Mouse (Mus musculus) layer of hippocampus, adult 18-20 months (tissue): ENCODE measurements around the gene Mcts1. TPM values are rescaled to one million over a fixed set of nuclear protein-coding genes. Genes with fewer than 3 reads are reported as not detected.
A peak's percentile ranks its signal among the peaks of the same experiment; 100 is the strongest.

Experiments used
- DNase-seq, 2 experiments: peaks; one replicate each; pipeline ENCODE4 v3.0.0; 2022; ENCODE audit warnings: low spot score in 2 of 2
- long read RNA-seq: library from polyadenylated mRNA; stranded (forward); transcript quantifications from one replicate; pipeline ENCODE4 v2.0.0, GENCODE M21; 2021
- total RNA-seq, 2 experiments: library from RNA; stranded (reverse); gene quantifications; 2 replicates each; pipeline ENCODE4 v1.2.3; 2021

Gene Mcts1
- total RNA-seq, result 10 to 100 TPM; 76.1 to 83.8 TPM
- long read RNA-seq, transcript Mcts1-201 (6 exons, 783 nt), result major isoform, 9 of 32 reads
- long read RNA-seq, partial matches to known transcripts, result 15 of 32 reads
- long read RNA-seq, other reads (novel, unspliced or antisense), result 7 of 32 reads

DNA sequence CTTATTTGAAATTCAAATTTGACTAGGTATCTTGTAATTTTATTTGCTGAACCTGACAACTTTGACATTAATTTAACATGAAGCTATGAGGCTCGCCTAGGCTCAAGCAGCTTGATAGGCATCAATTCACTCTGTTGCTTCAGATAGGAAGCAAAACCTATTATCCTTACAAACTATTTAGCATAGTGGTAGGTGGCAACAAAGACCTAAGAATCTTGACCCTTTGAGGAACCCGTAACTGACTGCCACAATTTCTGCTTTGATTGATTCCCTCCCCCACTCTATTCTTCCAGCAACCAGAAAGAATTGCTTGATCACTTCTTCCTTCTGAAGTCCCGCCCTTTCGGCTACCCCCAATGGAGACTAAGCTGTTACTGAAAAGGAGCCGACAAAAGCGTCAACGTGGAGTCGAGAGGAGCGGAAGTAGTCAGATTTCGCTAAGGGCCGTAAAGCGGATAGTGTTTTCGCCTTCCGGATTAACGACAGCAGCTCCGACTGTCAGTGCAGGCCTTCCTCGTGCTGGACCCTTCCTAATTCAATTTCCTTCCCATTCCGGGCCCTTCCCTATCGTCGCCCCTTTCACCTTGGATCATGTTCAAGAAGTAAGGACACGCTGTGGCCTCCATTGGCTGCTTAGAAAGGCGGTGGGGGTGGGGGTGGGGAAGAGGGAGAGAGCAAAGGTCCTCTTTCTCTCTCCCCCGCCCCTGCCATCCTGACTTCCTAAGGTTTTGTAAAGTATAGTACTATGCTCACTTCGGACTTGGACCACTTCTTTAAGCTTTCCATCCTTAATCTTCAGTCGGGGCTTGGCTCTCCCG lies at the start of gene Mcts1:
TSS of gene Mcts1 (plus strand) at position 402 of the 818 bp plus-strand sequence.
- peak; percentile 77 to 86 for DNase-seq

DNA sequence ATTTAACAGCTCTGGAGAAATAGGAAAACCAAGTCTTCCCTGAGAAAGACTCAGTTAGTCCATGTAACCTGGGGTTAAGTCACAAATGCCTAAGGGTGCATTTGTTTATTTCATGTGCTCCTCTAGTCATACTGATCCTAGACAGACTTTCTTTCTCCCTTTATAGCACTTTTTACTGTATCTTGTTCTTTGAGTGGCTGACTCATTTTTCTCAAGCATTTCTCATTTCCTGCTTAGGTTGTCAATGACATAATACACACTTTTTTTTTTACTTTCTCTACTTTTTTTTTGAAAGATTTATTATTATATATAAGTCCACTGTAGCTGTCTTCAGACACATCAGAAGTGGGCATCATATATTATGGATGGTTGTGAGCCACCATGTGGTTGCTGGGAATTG lies 47.1 kb upstream of the Mcts1 start:
- DNase-seq, result no peak

DNA sequence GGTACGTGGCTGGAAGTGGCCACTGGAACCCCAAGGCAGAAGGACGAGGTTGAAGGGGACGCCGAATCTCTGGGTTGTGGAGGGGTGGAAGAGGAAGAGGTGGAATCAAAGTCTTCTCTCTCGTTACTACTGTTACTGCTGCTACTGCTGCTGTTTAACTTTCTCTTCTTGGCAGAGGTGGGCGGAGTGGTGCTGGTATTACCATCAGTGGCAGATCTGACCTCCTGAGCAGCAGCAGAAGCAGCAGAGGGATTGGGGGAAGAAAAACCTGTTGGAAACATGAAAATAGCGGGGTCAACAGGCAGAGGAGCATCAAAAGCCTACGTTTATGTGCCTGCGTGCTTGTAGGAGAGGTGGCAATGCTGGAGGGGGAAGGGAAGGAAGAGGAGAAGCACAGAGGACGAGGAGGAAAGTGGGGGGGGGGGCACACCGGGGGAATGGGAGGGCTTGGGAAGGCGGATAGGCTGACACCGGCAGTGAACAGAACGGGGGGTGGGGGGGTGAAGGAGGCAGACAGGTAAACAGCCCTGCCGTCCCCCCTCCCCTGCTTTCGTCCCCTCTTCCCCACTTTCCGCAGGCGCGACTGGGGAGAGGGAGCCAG lies 36.3 kb upstream of the Mcts1 start:
- DNase-seq, result peak in 1 of 2 experiments; percentile 22

DNA sequence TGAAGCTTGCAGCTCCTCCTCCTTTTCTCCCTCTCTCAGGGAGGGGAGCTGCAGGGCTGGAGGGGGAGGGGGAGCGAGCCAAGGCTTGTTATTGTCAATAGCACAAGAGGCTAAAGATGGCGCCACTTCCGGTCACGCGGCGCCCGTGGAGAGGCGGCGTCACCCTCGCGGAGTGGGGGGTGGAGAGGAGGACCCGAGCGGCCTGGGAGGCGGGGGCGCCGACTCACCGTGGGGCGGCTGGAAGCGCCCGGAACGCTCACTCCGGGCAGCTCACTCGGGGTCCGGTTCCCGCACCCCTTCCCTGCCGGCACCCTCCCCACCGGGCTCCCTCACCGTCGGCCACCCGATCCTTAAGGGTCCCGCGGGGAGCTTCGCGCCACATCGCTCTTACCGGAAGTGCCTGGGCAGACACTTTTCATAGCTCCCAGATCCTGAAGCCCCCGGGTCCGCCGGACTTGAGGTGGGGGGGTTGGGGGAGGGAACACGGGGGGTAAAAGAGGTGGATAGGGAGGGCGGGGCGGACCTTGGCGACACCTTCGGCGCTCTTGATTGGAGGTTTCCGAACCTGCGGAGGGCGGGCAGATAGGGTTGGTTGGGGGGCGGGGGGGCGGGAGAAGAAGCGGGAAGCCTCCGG lies 35.7 kb upstream of the Mcts1 start:
- DNase-seq, result peak; percentile 89 to 92

DNA sequence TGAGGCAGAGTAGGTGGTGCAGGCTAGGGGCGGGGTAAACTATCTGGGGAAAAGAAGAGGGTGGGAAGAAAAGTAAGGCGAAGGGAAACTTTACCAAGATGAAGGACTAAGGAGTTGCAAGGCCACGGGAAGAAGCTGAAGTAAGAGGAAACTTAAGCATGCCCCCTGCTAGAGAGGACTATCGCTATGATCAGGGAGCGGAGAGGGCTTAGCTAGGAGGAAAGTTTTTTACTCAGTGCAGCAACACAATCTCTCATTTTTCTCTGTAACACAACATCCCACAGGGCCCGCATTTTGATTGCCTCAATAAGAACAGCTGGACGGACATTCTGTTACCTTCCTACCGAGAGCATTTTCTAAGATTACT lies 35.2 kb upstream of the Mcts1 start:
- DNase-seq, result no peak

DNA sequence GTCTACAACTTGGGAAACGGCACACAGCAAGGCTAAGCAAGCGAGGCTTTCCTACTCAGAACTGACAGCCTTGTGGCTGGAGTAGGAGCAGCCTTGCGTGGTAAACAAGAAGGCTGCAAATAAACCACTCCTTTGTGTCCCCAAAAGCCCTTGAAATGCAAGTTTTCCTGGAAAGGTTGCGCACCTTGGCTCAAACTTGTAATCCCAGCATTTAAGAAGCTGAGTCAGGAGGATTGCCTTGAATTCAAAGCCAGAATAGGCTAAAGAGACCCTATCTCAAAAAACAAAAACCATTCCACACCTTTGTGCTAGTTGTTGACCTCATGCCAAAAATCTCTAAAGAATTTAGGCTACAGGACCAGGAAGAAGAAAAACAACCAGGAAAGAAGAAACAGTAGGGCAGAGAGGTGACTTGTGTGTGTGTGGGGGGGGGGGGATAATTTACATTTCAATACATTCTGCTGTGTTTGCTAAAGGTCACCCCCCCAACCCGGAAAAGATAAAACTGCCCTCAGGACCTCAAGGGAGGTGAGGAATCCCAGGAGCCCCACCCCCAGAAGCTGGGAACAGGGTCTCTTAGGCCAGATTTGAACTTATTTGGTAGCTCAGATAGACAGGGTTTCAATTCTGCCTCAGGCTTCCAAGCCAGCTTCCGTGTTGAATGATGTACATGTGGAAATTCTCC lies 33.7 kb upstream of the Mcts1 start:
- no peak for DNase-seq

DNA sequence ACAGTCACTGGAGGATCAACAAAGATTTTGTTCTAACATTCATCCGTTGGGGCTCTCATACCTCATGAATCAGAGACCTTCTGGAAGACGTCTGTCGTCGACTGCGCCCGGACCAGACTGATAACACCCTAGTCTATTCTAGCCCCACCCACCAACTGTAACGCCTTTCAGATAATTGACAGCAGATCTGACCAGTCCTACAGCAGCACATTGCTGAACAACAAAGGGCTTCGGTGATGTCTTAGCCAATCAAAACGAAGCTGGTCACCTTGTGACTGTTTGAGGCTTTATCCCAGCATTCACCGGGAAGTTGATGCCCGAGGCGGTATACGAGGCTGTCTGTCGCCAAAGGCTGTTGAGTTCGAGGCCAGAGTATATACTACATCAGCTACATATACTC lies 24.3 kb upstream of the Mcts1 start, which contains the start of gene Cul4b:
TSS of gene Cul4b (minus strand) at position 119 of the 400 bp plus-strand sequence.
- DNase-seq, result no peak

DNA sequence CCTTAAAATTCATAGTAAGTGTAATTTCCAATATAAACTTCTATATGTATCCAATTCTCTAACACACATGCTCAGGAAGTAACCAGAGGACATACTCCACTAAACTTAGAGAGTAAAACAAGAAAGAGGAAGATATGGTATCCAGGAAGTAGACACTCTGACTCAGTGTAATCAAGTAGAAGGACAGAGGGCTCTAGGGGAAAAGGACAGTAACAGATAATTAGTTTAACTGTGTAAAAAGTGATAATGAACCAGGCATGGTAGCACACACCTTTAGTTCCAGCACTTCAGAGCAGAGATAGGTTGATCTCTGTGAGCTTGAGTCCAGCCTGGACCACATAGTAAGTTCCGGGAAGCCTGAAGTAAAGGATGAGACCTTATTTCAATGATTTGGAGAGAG lies 19.2 kb upstream of the Mcts1 start:
- no peak for DNase-seq

DNA sequence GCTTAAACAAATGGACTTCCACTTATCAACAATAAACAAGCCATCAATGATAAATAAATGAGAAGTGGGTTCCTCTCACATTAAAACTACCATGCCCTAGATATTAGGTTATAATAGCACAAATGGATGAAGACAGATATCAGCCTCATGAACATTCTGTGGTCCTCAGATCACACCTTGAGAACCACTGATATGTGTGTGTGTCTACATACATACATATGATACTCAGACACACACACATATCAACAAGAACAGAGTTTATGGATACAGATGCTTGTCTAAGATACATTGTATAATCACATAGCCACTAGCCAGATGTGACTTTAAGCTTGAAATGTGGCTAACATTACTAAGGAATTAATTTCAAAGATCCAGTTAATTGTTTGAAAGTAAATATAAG lies 17.1 kb upstream of the Mcts1 start:
- no peak for DNase-seq

DNA sequence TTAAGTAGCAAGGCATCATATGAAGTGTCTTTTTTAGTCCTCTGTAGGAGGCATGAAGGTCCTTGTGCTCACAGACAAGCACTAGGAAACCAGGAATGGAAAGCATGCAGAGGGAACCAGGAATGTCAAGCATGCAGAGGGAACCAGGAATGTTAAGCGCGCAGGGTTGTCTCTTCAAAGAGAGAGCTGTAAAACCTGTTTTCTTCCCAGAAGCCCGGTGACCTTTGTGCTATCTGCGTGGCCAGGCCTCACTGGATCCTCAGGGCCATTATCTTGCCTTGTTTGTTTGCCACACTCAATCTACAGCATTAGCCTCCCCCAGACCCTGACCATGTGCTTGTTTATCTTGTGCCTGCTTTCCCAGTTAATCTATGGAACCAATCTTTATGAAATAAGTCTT lies 10.6 kb upstream of the Mcts1 start:
- no peak for DNase-seq

DNA sequence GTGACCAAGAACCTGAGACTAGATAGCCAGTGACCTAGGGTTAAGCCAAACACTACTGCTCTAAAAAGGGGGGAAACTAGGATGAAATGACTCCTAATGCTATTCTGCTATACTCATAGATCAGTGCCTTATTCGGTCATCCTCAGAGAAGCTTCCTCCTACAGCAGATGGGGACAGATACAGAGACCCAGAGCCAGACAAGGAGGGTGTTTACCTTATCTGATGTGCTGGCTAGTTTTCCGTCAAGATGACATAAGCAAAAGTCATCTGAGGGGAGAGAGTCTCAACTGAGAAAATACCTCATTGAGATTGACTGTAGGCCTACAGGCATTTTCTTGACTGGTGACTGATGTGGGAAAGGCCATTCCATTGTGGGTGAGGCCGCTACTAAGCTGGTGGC lies 8.6 kb upstream of the Mcts1 start:
- DNase-seq, result no peak

DNA sequence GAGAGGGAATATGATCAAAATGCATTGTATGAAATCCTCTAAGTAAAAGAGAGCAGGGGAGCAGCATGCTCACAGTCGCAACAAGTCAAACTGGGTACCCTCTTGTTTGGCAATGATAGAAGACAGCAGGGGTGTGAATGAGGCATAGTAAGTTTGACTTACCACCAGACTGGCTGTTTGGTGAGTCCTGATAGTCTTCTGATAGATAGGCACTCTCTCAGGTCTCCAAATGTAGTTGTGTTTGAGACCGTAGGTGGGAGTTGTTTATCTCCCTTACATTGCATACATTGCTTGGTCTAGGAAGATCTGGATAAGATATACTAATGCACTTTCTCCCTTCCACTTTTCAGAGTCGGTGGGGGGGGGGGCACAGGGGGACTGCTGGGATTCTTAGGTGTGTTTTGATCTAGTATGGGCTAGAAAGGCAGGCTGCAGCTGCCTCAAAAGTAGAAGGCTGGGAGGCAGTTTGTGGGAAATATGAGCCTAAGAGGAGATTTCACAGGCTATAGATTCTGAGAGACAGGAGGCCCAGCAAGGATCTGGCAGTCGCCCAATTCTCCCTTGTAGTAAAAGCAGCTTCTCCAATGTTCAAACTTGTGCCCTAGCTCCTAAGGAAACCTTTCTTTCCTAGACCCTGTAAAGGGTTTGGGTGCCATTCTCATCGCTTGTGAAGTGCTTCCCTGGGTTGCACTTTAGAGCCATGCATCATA lies 7.0 kb upstream of the Mcts1 start:
- no peak for DNase-seq

DNA sequence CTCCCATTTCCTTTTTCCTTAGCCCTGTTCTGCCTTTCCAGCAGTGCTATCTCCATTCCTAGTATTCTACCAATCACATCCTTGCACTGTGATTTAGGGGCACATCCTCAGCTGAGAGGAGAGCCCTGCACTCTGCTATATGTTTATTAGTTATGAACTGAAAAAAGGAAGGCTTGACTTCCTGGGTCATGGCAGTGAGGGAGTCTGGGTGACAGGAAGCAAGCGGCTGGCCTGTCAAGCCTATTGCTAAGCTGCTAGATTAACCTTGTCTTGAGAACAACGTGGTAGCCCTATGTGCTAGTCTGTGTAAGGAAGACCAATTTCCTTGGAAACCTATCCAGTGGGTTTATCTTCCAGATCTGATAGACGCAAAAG lies 604 bp downstream of the Mcts1 start:
- peak; percentile 1 to 25 for DNase-seq

DNA sequence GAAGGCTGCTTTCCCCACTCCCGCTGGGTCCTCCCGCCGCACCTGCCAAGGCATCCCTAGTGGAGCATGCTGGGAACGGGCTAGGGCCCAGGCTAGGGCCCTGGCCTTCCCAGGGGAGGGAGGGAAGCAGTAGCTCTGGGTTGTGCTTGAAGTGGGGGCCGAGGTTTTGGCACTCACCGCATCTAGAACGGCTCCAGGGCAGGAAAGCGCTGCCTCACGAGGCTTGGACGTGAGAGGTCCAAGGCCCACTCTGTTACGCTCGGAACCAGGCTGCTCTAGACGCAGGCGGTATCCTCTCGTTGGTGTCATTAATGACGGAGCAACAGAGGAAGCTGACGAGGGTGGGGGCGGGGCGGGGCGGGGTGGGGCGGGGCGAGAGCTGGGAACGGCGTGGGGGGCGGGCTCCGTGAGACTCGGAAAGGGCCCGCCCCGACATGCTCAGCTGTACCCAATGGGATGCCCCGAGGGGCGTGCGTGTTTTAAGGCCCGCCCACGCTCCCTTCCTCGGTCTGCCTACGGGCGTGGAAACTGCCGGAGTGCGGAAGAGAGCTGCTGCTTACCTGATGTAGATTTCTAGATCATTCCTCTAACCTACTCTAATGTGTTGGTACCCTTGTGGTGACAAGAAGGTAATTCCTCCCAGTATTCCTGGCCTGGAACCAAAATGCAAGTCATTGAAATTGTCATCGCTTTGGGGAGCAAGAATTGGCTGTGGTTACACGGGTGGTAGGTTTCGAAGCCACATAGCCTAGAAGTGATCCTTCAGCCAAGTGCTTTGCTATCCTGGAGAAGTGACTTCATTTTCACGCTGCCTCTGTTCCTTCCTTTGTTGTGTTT lies 34.6 kb downstream of the Mcts1 start, which contains the start of gene C1galt1c1:
TSS of gene C1galt1c1 (minus strand) at position 287 of the 837 bp plus-strand sequence.
- peak; percentile 83 to 96 for DNase-seq

DNA sequence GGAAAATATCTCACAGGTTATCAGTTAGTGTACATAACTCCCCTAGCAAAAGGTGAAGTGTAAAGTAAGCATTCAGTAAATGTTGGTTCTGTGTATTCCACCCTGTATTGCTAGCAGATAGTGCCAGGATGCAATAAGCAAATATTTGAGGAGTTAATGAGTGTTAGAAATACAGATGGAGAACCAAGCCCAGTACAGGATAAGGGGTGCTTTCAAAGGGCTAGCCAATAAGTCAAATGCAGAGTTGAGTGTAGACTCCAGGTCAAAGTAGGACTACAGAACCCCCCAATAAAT lies 35.2 kb downstream of the Mcts1 start:
- no peak for DNase-seq

DNA sequence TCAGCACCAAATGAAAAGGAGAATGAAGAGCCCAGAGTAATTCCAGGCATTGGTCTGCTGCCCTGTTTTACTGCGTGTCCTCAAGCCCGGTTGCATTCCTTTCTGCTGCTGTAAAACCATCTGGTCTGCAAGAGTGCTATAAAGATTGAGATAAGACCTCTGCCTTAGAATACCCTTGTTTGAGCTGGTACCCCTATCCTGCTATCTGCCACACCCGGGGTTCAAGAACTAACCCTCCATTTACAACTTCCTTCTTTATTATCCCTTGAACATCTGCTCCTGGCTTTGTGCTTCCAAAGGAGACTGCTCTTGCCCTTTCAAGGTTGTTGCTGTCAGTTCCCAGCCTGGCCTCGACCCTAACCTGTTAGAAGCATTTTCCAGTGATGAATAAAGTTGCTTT lies 41.1 kb downstream of the Mcts1 start:
- DNase-seq, result no peak

DNA sequence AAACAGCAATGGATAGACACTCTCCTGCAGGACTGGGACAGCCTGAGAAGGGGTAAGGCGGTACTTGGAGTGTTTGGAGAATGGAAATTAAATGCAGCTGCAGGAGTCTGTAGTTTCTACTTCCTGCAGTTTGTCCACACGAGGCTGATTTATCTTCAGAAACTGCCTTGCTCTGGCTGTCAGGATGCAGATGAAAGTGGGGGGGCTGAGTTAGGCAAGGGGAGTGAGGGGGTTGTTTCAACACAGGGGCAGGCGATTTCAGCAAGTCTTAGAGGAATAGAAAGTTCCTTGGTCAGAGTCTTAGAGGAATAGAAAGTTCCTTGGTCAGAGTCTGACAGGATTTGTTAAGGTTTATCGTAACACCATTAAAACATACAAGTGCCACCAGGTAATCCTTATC lies 41.8 kb downstream of the Mcts1 start:
- DNase-seq, result no peak

DNA sequence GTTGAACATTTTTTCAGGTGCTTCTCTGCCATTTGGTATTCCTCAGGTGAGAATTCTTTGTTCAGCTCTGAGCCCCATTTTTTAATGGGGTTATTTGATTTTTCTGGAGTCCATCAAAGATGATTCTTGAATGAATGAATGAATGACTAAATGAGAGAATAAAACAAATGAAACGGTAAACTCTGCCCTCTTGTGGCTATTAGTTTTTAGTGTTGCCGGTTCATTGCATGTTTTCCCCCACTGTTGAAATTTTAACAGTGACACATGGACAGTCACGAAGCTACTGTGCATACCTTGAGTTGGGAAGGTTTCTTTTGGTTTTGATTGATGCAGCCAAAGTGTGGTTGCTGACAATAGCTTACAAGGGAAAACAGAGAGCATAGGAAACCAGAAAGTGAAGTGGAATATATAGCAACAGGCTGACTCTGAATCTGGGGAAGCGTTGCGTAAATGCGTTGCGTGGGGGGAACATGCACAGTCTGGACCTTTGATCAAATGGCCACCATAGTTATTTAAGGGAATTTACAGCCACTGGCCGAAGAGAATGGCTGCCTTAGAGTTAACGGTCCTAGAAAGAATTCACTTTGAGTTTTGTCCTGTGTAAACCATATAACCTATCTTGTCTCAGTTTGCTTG lies 50.1 kb downstream of the Mcts1 start:
- no peak for DNase-seq

DNA sequence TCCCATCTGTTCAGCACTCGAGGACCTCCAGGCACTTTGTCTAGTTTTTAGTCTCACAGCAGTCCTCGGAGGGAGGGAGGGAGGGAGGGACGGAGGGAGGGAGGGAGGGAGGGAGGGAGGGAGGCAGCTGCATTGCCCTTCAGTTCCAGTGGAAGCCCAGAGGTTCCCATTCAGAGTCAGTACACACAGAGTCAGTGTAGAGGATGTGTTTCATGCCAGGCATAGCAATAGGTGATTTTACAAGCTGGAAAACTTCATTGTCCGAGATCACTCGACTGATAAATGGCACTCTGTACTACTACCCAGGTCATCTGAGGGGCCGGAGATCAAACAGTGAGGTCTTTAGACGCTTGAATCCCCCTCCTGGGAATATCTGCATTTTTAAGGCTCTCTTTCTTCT lies 50.8 kb downstream of the Mcts1 start:
- DNase-seq, result no peak

DNA sequence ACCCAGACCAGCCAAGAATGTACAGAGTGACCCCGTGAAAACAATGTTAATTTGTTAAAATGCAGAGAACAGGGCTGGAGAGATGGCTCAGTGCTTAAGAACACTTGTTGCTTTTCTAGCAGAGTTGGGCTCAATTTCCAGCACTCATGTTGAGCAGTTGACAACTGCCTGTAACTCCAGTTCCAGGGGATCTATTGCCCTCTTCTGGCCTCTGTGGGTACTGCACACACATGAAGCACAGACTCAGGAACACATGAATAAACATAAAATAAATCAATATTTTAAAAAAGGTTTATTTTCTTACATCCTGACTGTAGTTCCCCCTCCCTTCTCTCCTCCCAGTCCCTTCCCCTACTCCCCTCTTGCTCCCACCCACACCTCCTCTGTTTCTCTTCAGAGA lies 52.8 kb downstream of the Mcts1 start:
- no peak for DNase-seq
